Comparison of ENCODE assay signal across 12 mouse cellular contexts in the genomic region with DNA sequence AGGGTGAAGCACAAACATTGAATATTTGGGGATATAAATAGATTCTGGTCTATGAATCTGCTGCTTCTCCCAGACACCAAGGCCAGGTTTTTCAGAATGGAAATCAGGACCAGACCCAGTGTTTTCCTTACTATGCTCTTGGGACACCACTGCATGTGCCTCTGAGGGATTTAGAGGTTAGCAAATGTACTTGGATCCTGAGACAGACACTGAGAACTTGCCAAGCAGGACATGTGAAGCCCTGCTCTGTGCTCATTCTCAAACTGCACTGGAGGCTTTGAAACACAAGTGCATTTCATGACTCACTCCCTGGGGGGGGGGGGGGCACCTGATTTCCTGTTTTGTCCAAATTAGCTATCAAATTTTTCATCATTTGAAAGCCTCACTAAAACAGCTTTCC. TPM values are rescaled to one million over a fixed set of nuclear protein-coding genes. Genes with fewer than 3 reads are reported as not detected.
A peak's percentile ranks its signal among the peaks of the same experiment; 100 is the strongest.
DNase-seq lines count a peak whose midpoint lies in the region; ATAC-seq and TF ChIP-seq lines count a peak whose summit lies in the region.
"Had no signal": no experiment of that assay in that cellular context is flagged by ENCODE, and none has a peak within 500 bp of the region (broad histone marks: within the 10 kb centered on the region; RNA-seq: fewer than 3 reads in every experiment).

No protein-coding gene starts in this region.

- H3K9me3 ChIP-seq in limb, embryonic 13.5 days = peaks cover 3% of the 10 kb centered on the region; the same call in 1 of the 2 replicates

- no peak overlapping the region for H3K4me3 ChIP-seq in embryonic fibroblast, embryonic 13.5 days (ENCODE audit: insufficient read depth, low read length)
- H3K4me3 ChIP-seq in limb, embryonic 13.5 days = no peak overlapping the region

- peaks cover 5% of the 10 kb centered on the region for H3K4me1 ChIP-seq in embryonic fibroblast, embryonic 13.5 days (ENCODE audit: control insufficient read depth, insufficient read depth, low read length)
- H3K4me1 ChIP-seq in limb, embryonic 13.5 days = no peaks in the 10 kb centered on the region

- peak; percentile 29 for DNase-seq in gastrocnemius, adult 18-20 months (ENCODE audit: low spot score)
- no peak for DNase-seq in gastrocnemius, postnatal 10 days
- DNase-seq in CD4-positive, CD25-positive, alpha-beta regulatory T cell, adult 2 months (ENCODE audit: low read depth, low spot score) = peak; percentile 29
- DNase-seq in B cell, adult 2 months = no peak
- DNase-seq in urinary bladder, postnatal 14 days (ENCODE audit: low spot score) = no peak
- DNase-seq: cerebellum, postnatal 36 days; kidney, adult 8-10 months; lung, adult 18-20 months had no signal

- no peak for TF ChIP-seq CTCF in embryonic fibroblast, embryonic 13.5 days (IDR thresholded peaks at IDR 0.05; ENCODE audit: borderline replicate concordance, insufficient read depth, low read length)

- no peak for ATAC-seq in limb, embryonic 13.5 days (ENCODE audit: low FRiP score, low read depth)
- no peak for ATAC-seq in megakaryocyte progenitor cell, adult 5-6 weeks (replicated peaks; ENCODE audit: poor library complexity)

- H3K27me3 ChIP-seq in limb, embryonic 13.5 days = peaks cover 12% of the 10 kb centered on the region

- peak overlapping the region; percentile 47 for H3K27ac ChIP-seq in embryonic fibroblast, embryonic 13.5 days (ENCODE audit: insufficient read depth, low read length)
- no peak overlapping the region for H3K27ac ChIP-seq in limb, embryonic 13.5 days

- no peak for TF ChIP-seq POLR2A in embryonic fibroblast, embryonic 13.5 days (IDR thresholded peaks at IDR 0.05; ENCODE audit: low read depth, low read length)

- H3K36me3 ChIP-seq in limb, embryonic 13.5 days = no peaks in the 10 kb centered on the region

- no peak overlapping the region for H3K9ac ChIP-seq in limb, embryonic 13.5 days

- 0 out of 2 replicates have a peak overlapping the region, but pooled peaks have one; percentile 25 for H3K4me2 ChIP-seq in limb, embryonic 13.5 days (replicated peaks)

RNA-seq across cellular contexts. Expression of gene Rnf138rt1, which starts 37.5 kb away (rescaled TPM):
- not detected for total RNA-seq in gastrocnemius, adult 18-20 months (2021)
- not detected for total RNA-seq in gastrocnemius, postnatal 10 days (2021)
- not detected in 2 replicates for polyA plus RNA-seq in embryonic fibroblast, embryonic 13.5 days (2011; ENCODE audit: insufficient read length, low read depth, missing spikeins)
- 0.17 and 0.47 TPM in 2 replicates for polyA plus RNA-seq in limb, embryonic 13.5 days (2015; fragmentation: Nextera tagmentation; extraction: Ambion mirVana)
- not detected in 2 replicates for total RNA-seq in megakaryocyte progenitor cell, adult 5-6 weeks (2015)
- not detected in 2 replicates for total RNA-seq in megakaryocyte progenitor cell, adult 5-6 weeks (2017)
- total RNA-seq: gastrocnemius, postnatal 36 days had no signal

Comparison
In these comparisons a context has a peak if more than half of its experiments do, and no peak if none do; other contexts are left out.
1. DNase-seq: peak in gastrocnemius, adult 18-20 months (single experiment) and CD4-positive, CD25-positive, alpha-beta regulatory T cell, adult 2 months (single experiment); none in gastrocnemius, postnatal 10 days (single experiment), B cell, adult 2 months (0 of 2) and urinary bladder, postnatal 14 days (single experiment).